8 mouse cellular contexts compared by ENCODE assay signal in genomic region chr19:34746201-34746600, GRCm38 (mm10). TPM values are rescaled to one million over a fixed set of nuclear protein-coding genes. Genes with fewer than 3 reads are reported as not detected.
DNase-seq lines count a peak whose midpoint lies in the region; ATAC-seq and TF ChIP-seq lines count a peak whose summit lies in the region.

No protein-coding gene starts in this region.

- no peak for TF ChIP-seq CTCF in kidney, postnatal 0 days (IDR thresholded peaks at IDR 0.05; ENCODE audit: low read depth)

- 15% methylated on average over 9 of the region's 9 CpGs for WGBS in forebrain, embryonic 12.5 days
- 12% methylated on average over 9 of the region's 9 CpGs for WGBS in kidney, postnatal 0 days

- H3K4me3 ChIP-seq in forebrain, embryonic 12.5 days (replicated peaks), result peak overlapping the region; percentile 66
- H3K4me3 ChIP-seq in kidney, postnatal 0 days (replicated peaks; ENCODE audit: low read depth, low read length), result peak overlapping the region; percentile 68
- H3K4me3 ChIP-seq in myocyte, result no peak overlapping the region

- H3K4me1 ChIP-seq in forebrain, embryonic 12.5 days, result peaks cover 6% of the 10 kb centered on the region
- H3K4me1 ChIP-seq in kidney, postnatal 0 days (replicated peaks; ENCODE audit: insufficient read depth, low read length), result no peaks in the 10 kb centered on the region

- TF ChIP-seq POLR2A in myocyte (IDR thresholded peaks at IDR 0.05; ENCODE audit: insufficient read length, low read depth), result no peak

- H3K9me3 ChIP-seq in forebrain, embryonic 12.5 days, result no peaks in the 10 kb centered on the region
- H3K9me3 ChIP-seq in kidney, postnatal 0 days (replicated peaks; ENCODE audit: low read length), result no peaks in the 10 kb centered on the region

- intact Hi-C loops in gastrocnemius, postnatal 36 days (cut with DNase I), result no loop called here

- H3K36me3 ChIP-seq in forebrain, embryonic 12.5 days (replicated peaks), result no peaks in the 10 kb centered on the region
- no peaks in the 10 kb centered on the region for H3K36me3 ChIP-seq in kidney, postnatal 0 days (ENCODE audit: insufficient read depth, low read length)
- no peaks in the 10 kb centered on the region for H3K36me3 ChIP-seq in myocyte (ENCODE audit: control insufficient read depth, insufficient read depth)

- DNase-seq in kidney, adult 9 months, result peak; percentile 47
- DNase-seq in kidney, adult 8-10 months, result no peak
- DNase-seq in kidney, postnatal 0 days (ENCODE audit: low spot score), result no peak
- no peak for DNase-seq in gastrocnemius, postnatal 36 days
- no peak for DNase-seq in cerebellum, postnatal 36 days
- no peak for DNase-seq in gastrocnemius, postnatal 25 days

- peak; percentile 12; the same call in 1 of the 2 replicates for ATAC-seq in forebrain, embryonic 12.5 days (ENCODE audit: low FRiP score)
- ATAC-seq in kidney, postnatal 0 days (replicated peaks; ENCODE audit: low FRiP score, low read depth), result no peak

- peaks cover 29% of the 10 kb centered on the region for H3K27me3 ChIP-seq in forebrain, embryonic 12.5 days
- H3K27me3 ChIP-seq in kidney, postnatal 0 days (ENCODE audit: insufficient read depth, low read length), result 0 out of 2 replicates have a peak, but pooled peaks cover 2% of the 10 kb centered on the region
- H3K27me3 ChIP-seq in myocyte (ENCODE audit: control insufficient read depth, insufficient read depth, insufficient read length), result no peaks in the 10 kb centered on the region

- H3K9ac ChIP-seq in forebrain, embryonic 12.5 days, result no peak overlapping the region
- H3K9ac ChIP-seq in kidney, postnatal 0 days (ENCODE audit: low read depth, low read length), result peak overlapping the region; percentile 65

- no peak overlapping the region for H3ac ChIP-seq in myocyte (ENCODE audit: control insufficient read depth, insufficient read length)

- H3K27ac ChIP-seq in forebrain, embryonic 12.5 days, result no peak overlapping the region
- H3K27ac ChIP-seq in kidney, postnatal 0 days, result peak overlapping the region; percentile 90

- H3K79me2 ChIP-seq in myocyte (ENCODE audit: control insufficient read depth, insufficient read depth), result no peaks in the 10 kb centered on the region

- peak overlapping the region; percentile 99 for H3K4me2 ChIP-seq in forebrain, embryonic 12.5 days
- H3K4me2 ChIP-seq in kidney, postnatal 0 days (ENCODE audit: low read length), result peak overlapping the region; percentile 96
- peak overlapping the region; percentile 45 for H3K4me2 ChIP-seq in myocyte (ENCODE audit: low read depth)

TF ChIP-seq in myocyte, 11 proteins besides CTCF, POLR2A, EP300 and RAD21:
- TF ChIP-seq POLR2AphosphoS2 (IDR thresholded peaks at IDR 0.05; ENCODE audit: insufficient read length, low read depth), result no peak
- TF ChIP-seq CEBPB (IDR thresholded peaks at IDR 0.05; ENCODE audit: insufficient read depth, poor library complexity, severe bottlenecking), result no peak
- TF ChIP-seq E2F4 (IDR thresholded peaks at IDR 0.05; ENCODE audit: insufficient read depth), result no peak
- TF ChIP-seq TCF12 (IDR thresholded peaks at IDR 0.05; ENCODE audit: insufficient read depth, poor library complexity, severe bottlenecking), result no peak
- no peak for TF ChIP-seq REST (IDR thresholded peaks at IDR 0.05; ENCODE audit: insufficient read depth, insufficient read length)
- no peak for TF ChIP-seq MYOG (IDR thresholded peaks at IDR 0.05; ENCODE audit: control insufficient read depth in 1 of 3, insufficient read depth in 1 of 3, insufficient read length in 2 of 3, low read depth in 2 of 3)
- TF ChIP-seq SRF (IDR thresholded peaks at IDR 0.05; ENCODE audit: control insufficient read depth, insufficient read length, low read depth), result no peak
- no peak for TF ChIP-seq MAX (IDR thresholded peaks at IDR 0.05; ENCODE audit: low read depth)
- TF ChIP-seq MYOD1 (IDR thresholded peaks at IDR 0.05; ENCODE audit: control insufficient read depth in 1 of 3, insufficient read length in 2 of 3, low read depth in 2 of 3), result no peak
- TF ChIP-seq TCF3 (IDR thresholded peaks at IDR 0.05; ENCODE audit: insufficient read length, low read depth), result no peak
- TF ChIP-seq USF1 (IDR thresholded peaks at IDR 0.05; ENCODE audit: low read depth), result no peak

RNA-seq across cellular contexts. Expression of gene Slc16a12, which starts 0.9 kb away (rescaled TPM):
- 1.0 and 1.3 TPM in 2 replicates for polyA plus RNA-seq in forebrain, embryonic 12.5 days (2016; fragmentation: Nextera tagmentation; extraction: Ambion mirVana)
- 30.1 and 33.6 TPM in 2 replicates for polyA plus RNA-seq in kidney, postnatal 0 days (2015; fragmentation: Nextera tagmentation; extraction: Ambion mirVana)
- polyA plus RNA-seq in myocyte (2012; fragmentation: generic; extraction: Trizol), result 0.04 TPM
- 1 to 10 TPM in 1 of 2 experiments, under 1 TPM in 1; 0.67 to 1.1 TPM for total RNA-seq in gastrocnemius, postnatal 36 days (2021)
- total RNA-seq in gastrocnemius, postnatal 25 days (2021), result 1 to 10 TPM in 1 of 2 experiments, under 1 TPM in 1; 0.54 to 1.2 TPM

Comparison
In these comparisons a context has a peak if more than half of its experiments do, and no peak if none do; other contexts are left out.
1. H3K4me2 ChIP-seq: peak in every context shown above with its lines; median percentile 99 in forebrain, embryonic 12.5 days; 96 in kidney, postnatal 0 days; 45 in myocyte.
2. RNA of gene Slc16a12, which starts 0.9 kb away (polyA plus RNA-seq): 30.1 to 33.6 TPM in kidney, postnatal 0 days; 1.0 to 1.3 TPM in forebrain, embryonic 12.5 days and 0.04 TPM in myocyte (single experiment); every median in the first group is over 10 times any median in the second.